Comparison of ENCODE assay signal across 8 mouse cellular contexts in genomic region chr12:86679991-86680491, GRCm38 (mm10). TPM values are rescaled to one million over a fixed set of nuclear protein-coding genes. Genes with fewer than 3 reads are reported as not detected.
DNase-seq lines count a peak whose midpoint lies in the region; ATAC-seq and TF ChIP-seq lines count a peak whose summit lies in the region.
"Had no signal": no experiment of that assay in that cellular context is flagged by ENCODE, and none has a peak within 500 bp of the region (broad histone marks: within the 10 kb centered on the region; RNA-seq: fewer than 3 reads in every experiment).

No protein-coding gene starts in this region.

- no peak for TF ChIP-seq CTCF in forebrain, postnatal 0 days (IDR thresholded peaks at IDR 0.05; ENCODE audit: low read depth)

- H3K9ac ChIP-seq in lung, embryonic 15.5 days = peak overlapping the region; percentile 76; the same call in 1 of the 2 replicates
- H3K9ac ChIP-seq in forebrain, postnatal 0 days = peak overlapping the region; percentile 98
- no peak overlapping the region for H3K9ac ChIP-seq in liver, embryonic 11.5 days (ENCODE audit: low read depth, low read length)
- H3K9ac ChIP-seq in stomach, embryonic 15.5 days = no peak overlapping the region; the same call in 1 of the 2 replicates

- peak overlapping the region; percentile 82 for H3K4me3 ChIP-seq in lung, embryonic 15.5 days
- peak overlapping the region; percentile 91 for H3K4me3 ChIP-seq in forebrain, postnatal 0 days (ENCODE audit: low read depth, low read length)
- H3K4me3 ChIP-seq in liver, embryonic 11.5 days (ENCODE audit: low read depth, low read length) = peak overlapping the region; percentile 74
- peak overlapping the region; percentile 77 for H3K4me3 ChIP-seq in stomach, embryonic 15.5 days (replicated peaks)

- peak overlapping the region; percentile 58 for H3K27ac ChIP-seq in lung, embryonic 15.5 days
- H3K27ac ChIP-seq in forebrain, postnatal 0 days (ENCODE audit: low read depth, low read length) = peak overlapping the region; percentile 91
- 0 out of 2 replicates have a peak overlapping the region, but pooled peaks have one; percentile 0 for H3K27ac ChIP-seq in liver, embryonic 11.5 days (ENCODE audit: low read depth, low read length)
- no peak overlapping the region for H3K27ac ChIP-seq in stomach, embryonic 15.5 days

- peaks cover 17% of the 10 kb centered on the region for H3K4me1 ChIP-seq in lung, embryonic 15.5 days
- H3K4me1 ChIP-seq in forebrain, postnatal 0 days (ENCODE audit: insufficient read depth) = peaks cover 4% of the 10 kb centered on the region
- H3K4me1 ChIP-seq in liver, embryonic 11.5 days (replicated peaks; ENCODE audit: control insufficient read depth, insufficient read depth, low read length) = peaks cover 24% of the 10 kb centered on the region
- H3K4me1 ChIP-seq in stomach, embryonic 15.5 days = peaks cover 7% of the 10 kb centered on the region

- H3K9me3 ChIP-seq in lung, embryonic 15.5 days = no peaks in the 10 kb centered on the region
- no peaks in the 10 kb centered on the region for H3K9me3 ChIP-seq in forebrain, postnatal 0 days (ENCODE audit: low read length)
- no peaks in the 10 kb centered on the region for H3K9me3 ChIP-seq in liver, embryonic 11.5 days (ENCODE audit: control insufficient read depth, low read length)
- no peaks in the 10 kb centered on the region for H3K9me3 ChIP-seq in stomach, embryonic 15.5 days

- H3K27me3 ChIP-seq in lung, embryonic 15.5 days = 0 out of 2 replicates have a peak, but pooled peaks cover 3% of the 10 kb centered on the region
- no peaks in the 10 kb centered on the region for H3K27me3 ChIP-seq in forebrain, postnatal 0 days (ENCODE audit: insufficient read depth, low read length)
- peaks cover 6% of the 10 kb centered on the region for H3K27me3 ChIP-seq in liver, embryonic 11.5 days (replicated peaks; ENCODE audit: control insufficient read depth, insufficient read depth, low read length)
- peaks cover 4% of the 10 kb centered on the region; the same call in 1 of the 2 replicates for H3K27me3 ChIP-seq in stomach, embryonic 15.5 days (replicated peaks)

- DNase-seq in lung, postnatal 36 days = no peak
- DNase-seq in forebrain, postnatal 0 days = peak; percentile 46
- no peak for DNase-seq in liver, embryonic 11.5 days (ENCODE audit: low spot score)
- DNase-seq in left cerebral cortex, adult 18-20 months (ENCODE audit: low spot score in 2 of 2) = no peak

- 20% methylated on average over 12 of the region's 12 CpGs for WGBS in lung, embryonic 15.5 days
- WGBS in forebrain, postnatal 0 days = 21% methylated on average over 12 of the region's 12 CpGs
- WGBS in liver, embryonic 11.5 days = 31% methylated on average over 12 of the region's 12 CpGs
- WGBS in stomach, embryonic 15.5 days = 25% methylated on average over 12 of the region's 12 CpGs

- peak overlapping the region; percentile 100 for H3K4me2 ChIP-seq in lung, embryonic 15.5 days
- peak overlapping the region; percentile 70 for H3K4me2 ChIP-seq in forebrain, postnatal 0 days (ENCODE audit: low read depth)
- peak overlapping the region; percentile 100 for H3K4me2 ChIP-seq in liver, embryonic 11.5 days
- peak overlapping the region; percentile 100 for H3K4me2 ChIP-seq in stomach, embryonic 15.5 days

- no peaks in the 10 kb centered on the region for H3K36me3 ChIP-seq in lung, embryonic 15.5 days
- no peaks in the 10 kb centered on the region for H3K36me3 ChIP-seq in forebrain, postnatal 0 days (ENCODE audit: insufficient read depth)
- no peaks in the 10 kb centered on the region for H3K36me3 ChIP-seq in liver, embryonic 11.5 days (ENCODE audit: control insufficient read depth, insufficient read depth, low read length)
- no peaks in the 10 kb centered on the region for H3K36me3 ChIP-seq in stomach, embryonic 15.5 days

- ATAC-seq in lung, embryonic 15.5 days (ENCODE audit: borderline replicate concordance, extremely low read depth, low FRiP score, low TSS enrichment) = no peak
- no peak for ATAC-seq in forebrain, postnatal 0 days
- no peak for ATAC-seq in liver, embryonic 11.5 days (replicated peaks; ENCODE audit: low FRiP score)
- no peak for ATAC-seq in stomach, embryonic 15.5 days (ENCODE audit: insufficient read depth, low FRiP score, low read depth)
- ATAC-seq in CD4-positive, CD25-positive, alpha-beta regulatory T cell, adult 4 months = no peak

RNA-seq across cellular contexts. Expression of gene Vash1, which starts 1.5 kb away (rescaled TPM):
- 13.0 and 13.1 TPM in 2 replicates for polyA plus RNA-seq in lung, embryonic 15.5 days (2015; fragmentation: Nextera tagmentation; extraction: Ambion mirVana)
- total RNA-seq in forebrain, postnatal 0 days (2014; rRNA removed) = 93.0 and 96.3 TPM in 2 replicates
- 25.7 and 33.2 TPM in 2 replicates for polyA plus RNA-seq in forebrain, postnatal 0 days (2015; fragmentation: Nextera tagmentation; extraction: Ambion mirVana)
- polyA plus RNA-seq in liver, embryonic 11.5 days (2014; fragmentation: Nextera tagmentation; extraction: Ambion mirVana) = 4.7 and 5.6 TPM in 2 replicates
- polyA plus RNA-seq in stomach, embryonic 15.5 days (2015; fragmentation: Nextera tagmentation; extraction: Ambion mirVana) = 8.7 and 9.7 TPM in 2 replicates
- total RNA-seq in left cerebral cortex, adult 18-20 months (2021) = 10 to 100 TPM; 29.8 to 35.4 TPM
- not detected for polyA plus RNA-seq in CD4-positive, CD25-positive, alpha-beta regulatory T cell, adult 4 months (2017; shearing (Covaris generic))
- total RNA-seq: monocyte, adult 5-6 weeks had no signal

RNA-seq across cellular contexts. Expression of gene Angel1, which starts 46.2 kb away (rescaled TPM):
- 12.6 and 13.6 TPM in 2 replicates for polyA plus RNA-seq in lung, embryonic 15.5 days (2015; fragmentation: Nextera tagmentation; extraction: Ambion mirVana)
- 4.5 and 6.5 TPM in 2 replicates for total RNA-seq in forebrain, postnatal 0 days (2014; rRNA removed)
- polyA plus RNA-seq in forebrain, postnatal 0 days (2015; fragmentation: Nextera tagmentation; extraction: Ambion mirVana) = 6.2 and 7.1 TPM in 2 replicates
- polyA plus RNA-seq in liver, embryonic 11.5 days (2014; fragmentation: Nextera tagmentation; extraction: Ambion mirVana) = 4.0 and 4.5 TPM in 2 replicates
- 7.1 and 9.0 TPM in 2 replicates for polyA plus RNA-seq in stomach, embryonic 15.5 days (2015; fragmentation: Nextera tagmentation; extraction: Ambion mirVana)
- total RNA-seq in left cerebral cortex, adult 18-20 months (2021) = 1 to 10 TPM; 8.2 TPM
- polyA plus RNA-seq in CD4-positive, CD25-positive, alpha-beta regulatory T cell, adult 4 months (2017; shearing (Covaris generic)) = 10 to 100 TPM in 1 of 2 experiments, 1 to 10 TPM in 1; 5.4 to 10.3 TPM

RNA-seq across cellular contexts. Expression of gene Lrrc74a, which starts 54.1 kb away (rescaled TPM):
- polyA plus RNA-seq in lung, embryonic 15.5 days (2015; fragmentation: Nextera tagmentation; extraction: Ambion mirVana) = not detected in 2 replicates
- total RNA-seq in forebrain, postnatal 0 days (2014; rRNA removed) = not detected in 2 replicates
- polyA plus RNA-seq in forebrain, postnatal 0 days (2015; fragmentation: Nextera tagmentation; extraction: Ambion mirVana) = not detected in 2 replicates
- not detected in 2 replicates for polyA plus RNA-seq in liver, embryonic 11.5 days (2014; fragmentation: Nextera tagmentation; extraction: Ambion mirVana)
- polyA plus RNA-seq in stomach, embryonic 15.5 days (2015; fragmentation: Nextera tagmentation; extraction: Ambion mirVana) = 0.08 TPM in 1 of 2 replicates, not detected in the other
- not detected for total RNA-seq in left cerebral cortex, adult 18-20 months (2021)
- polyA plus RNA-seq in CD4-positive, CD25-positive, alpha-beta regulatory T cell, adult 4 months (2017; shearing (Covaris generic)) = not detected
- total RNA-seq: monocyte, adult 5-6 weeks had no signal

Comparison
In these comparisons a context has a peak if more than half of its experiments do, and no peak if none do; other contexts are left out.
1. H3K9ac ChIP-seq: peak in lung, embryonic 15.5 days (single experiment) and forebrain, postnatal 0 days (single experiment); none in liver, embryonic 11.5 days (single experiment) and stomach, embryonic 15.5 days (single experiment).
2. Peak in every context shown above with its lines, with median percentiles within 50 percentile points of each other: H3K4me2 ChIP-seq and H3K4me3 ChIP-seq.